Mouse (Mus musculus): ENCODE results near the gene Susd2.

DNA sequence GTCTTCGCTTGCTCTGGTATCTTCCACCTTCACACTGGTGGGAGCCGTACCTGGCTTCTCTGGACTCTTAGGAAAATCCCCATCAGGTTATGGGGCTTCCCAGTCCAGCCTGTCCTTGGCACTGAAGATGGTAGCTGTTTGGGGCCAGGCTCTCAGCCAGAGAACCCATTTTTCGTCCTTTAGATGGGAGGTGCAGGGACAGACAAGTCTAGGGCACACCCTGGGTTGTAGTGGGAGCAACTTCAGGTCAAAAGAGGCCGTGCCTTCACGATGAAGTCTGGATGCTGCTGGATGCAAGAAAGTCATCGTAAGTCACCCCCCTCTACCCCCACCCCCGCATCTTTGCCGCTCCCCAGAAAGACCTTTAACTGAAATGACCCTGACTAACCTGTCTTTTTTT is 9.2 kb downstream of the Susd2 start:
- TF ChIP-seq GATA1 (IDR thresholded peaks at IDR 0.05; ENCODE audit: borderline replicate concordance, low read length) (no peak), FLI1 (IDR thresholded peaks at IDR 0.05; ENCODE audit: low read length) (no peak)
